Mouse (Mus musculus): Measurements from ENCODE around the gene Gm49450. TPM values are rescaled to one million over a fixed set of nuclear protein-coding genes. Genes with fewer than 3 reads are reported as not detected.
"Not testable (repeated sequence)": the region's sequence is repeated elsewhere in the genome, so short reads cannot be mapped to it uniquely, and the experiment has no call there.

The Gm49450 gene
- polyA plus RNA-seq, 1 experiment from 2014 or later: not detected

- H3K36me3 ChIP-seq (replicated peaks): peaks cover 4% of the 10 kb centered on the region; the same call in 1 of the 2 replicates
- no peaks in the 10 kb centered on the region for H3K27me3 ChIP-seq (replicated peaks; ENCODE audit: low read depth, poor library complexity, severe bottlenecking)
- peaks cover 3% of the 10 kb centered on the region; the same call in 1 of the 2 replicates for H3K9me3 ChIP-seq
- H3K27ac ChIP-seq (replicated peaks): no peak overlapping the region
- H3K4me1 ChIP-seq: peaks cover 14% of the 10 kb centered on the region
- WGBS: 86% methylated on average over 3 of the region's 3 CpGs
- no peak overlapping the region for H3K4me3 ChIP-seq
- DNase-seq (ENCODE audit: low spot score): no peak
Measured at GRCm38 (mm10) chr15:98924682-98925081, 28.7 kb downstream of the Gm49450 start.

GRCm38 (mm10) chr15:98923031-98923537 is 30.3 kb downstream of the Gm49450 start:
- peaks cover 3% of the 10 kb centered on the region; the same call in 1 of the 2 replicates for H3K9me3 ChIP-seq
- no peak overlapping the region for H3K27ac ChIP-seq (replicated peaks)
- H3K4me3 ChIP-seq: no peak overlapping the region
- H3K4me1 ChIP-seq: 0 out of 2 replicates have a peak, but pooled peaks cover 5% of the 10 kb centered on the region
- H3K27me3 ChIP-seq (replicated peaks; ENCODE audit: low read depth, poor library complexity, severe bottlenecking): no peaks in the 10 kb centered on the region
- DNase-seq (ENCODE audit: low spot score): no peak
- WGBS: 81% methylated on average over 2 of the region's 2 CpGs
- H3K36me3 ChIP-seq (replicated peaks): peaks cover 4% of the 10 kb centered on the region; the same call in 1 of the 2 replicates

- 64% methylated on average over 3 of the region's 3 CpGs for WGBS
- Histone ChIP-seq H3K27me3 (replicated peaks; ENCODE audit: low read depth, poor library complexity, severe bottlenecking) (no peaks in the 10 kb centered on the region), H3K36me3 (replicated peaks) (peaks cover 4% of the 10 kb centered on the region; the same call in 1 of the 2 replicates), H3K27ac (replicated peaks) (no peak overlapping the region), H3K4me3 (no peak overlapping the region), H3K9me3 (peaks cover 3% of the 10 kb centered on the region; the same call in 1 of the 2 replicates), H3K4me1 (0 out of 2 replicates have a peak, but pooled peaks cover 5% of the 10 kb centered on the region)
- DNase-seq (ENCODE audit: low spot score): no peak
Measured at GRCm38 (mm10) chr15:98922581-98922980, 30.8 kb downstream of the Gm49450 start.

GRCm38 (mm10) chr15:98921510-98921909 is 31.8 kb downstream of the Gm49450 start:
- H3K4me3 ChIP-seq: no peak overlapping the region
- H3K9me3 ChIP-seq: peaks cover 3% of the 10 kb centered on the region; the same call in 1 of the 2 replicates
- peaks cover 13% of the 10 kb centered on the region for H3K4me1 ChIP-seq
- peaks cover 4% of the 10 kb centered on the region; the same call in 1 of the 2 replicates for H3K36me3 ChIP-seq (replicated peaks)
- DNase-seq (ENCODE audit: low spot score): no peak
- H3K27me3 ChIP-seq (replicated peaks; ENCODE audit: low read depth, poor library complexity, severe bottlenecking): no peaks in the 10 kb centered on the region
- H3K27ac ChIP-seq (replicated peaks): no peak overlapping the region
- WGBS: 74% methylated on average over 5 of the region's 5 CpGs

- not testable (repeated sequence) for DNase-seq (ENCODE audit: low spot score); H3K27me3 ChIP-seq (replicated peaks; ENCODE audit: low read depth, poor library complexity, severe bottlenecking); H3K9me3 ChIP-seq
- 27% methylated on average over 8 of the region's 8 CpGs for WGBS
- Histone ChIP-seq H3K4me3 (peak overlapping the region; percentile 95), H3K36me3 (replicated peaks) (peaks cover 25% of the 10 kb centered on the region), H3K27ac (replicated peaks) (peak overlapping the region; percentile 96), H3K4me1 (peaks cover 28% of the 10 kb centered on the region)
Measured at GRCm38 (mm10) chr15:98918499-98918895, 34.9 kb downstream of the Gm49450 start.

DNA sequence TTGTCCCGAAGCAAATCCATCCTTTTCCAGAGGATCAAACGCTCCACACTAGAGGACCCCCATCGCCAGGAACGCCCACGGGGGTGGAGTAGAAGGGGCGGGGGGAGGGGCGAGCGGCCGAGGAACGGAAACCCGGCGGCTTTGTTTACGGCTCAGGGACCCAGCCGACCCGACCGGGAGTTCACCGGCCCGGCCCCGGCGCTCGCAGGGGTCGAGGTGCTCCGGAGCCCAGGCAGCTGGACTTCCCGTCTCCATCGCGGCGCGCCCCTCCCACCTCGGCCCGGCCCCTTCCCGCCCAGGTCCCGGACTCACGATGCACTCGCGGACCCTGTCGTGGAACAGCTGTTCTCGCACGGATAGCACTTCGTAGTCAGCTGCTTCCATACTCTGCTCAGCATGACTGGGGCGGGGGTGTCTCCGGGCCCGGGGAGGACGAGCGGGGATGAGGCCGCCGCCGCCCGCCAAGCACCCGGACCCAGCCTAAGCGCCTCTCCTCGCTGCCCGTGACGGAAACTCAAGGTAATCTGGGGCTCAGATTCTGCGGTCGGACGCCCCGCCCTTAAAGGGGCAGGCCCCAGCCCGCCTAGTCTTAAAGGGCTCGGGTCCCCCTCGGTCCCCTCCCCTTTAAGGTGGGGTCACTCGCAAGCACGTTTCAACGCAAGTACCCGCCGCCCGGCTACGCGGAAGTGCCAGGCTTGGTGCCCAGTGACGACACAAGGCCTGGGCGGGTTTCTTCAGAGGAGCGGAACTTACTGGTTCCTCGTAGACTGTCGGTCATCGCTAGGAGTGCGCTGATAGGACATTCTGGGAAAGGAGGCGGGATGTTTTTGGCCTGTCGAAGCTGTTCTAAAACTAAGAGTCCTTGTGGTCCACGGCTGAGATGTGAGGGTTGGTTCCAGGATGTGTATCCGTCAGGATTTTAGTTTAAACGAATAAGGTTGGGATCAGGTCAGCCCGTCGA is 35.5 kb downstream of the Gm49450 start, which contains the start of gene Lmbr1l:
Gene Lmbr1l, minus strand, starts transcription at position 694 of the 961 bp plus-strand sequence.
- H3K9me3 ChIP-seq: no peaks in the 10 kb centered on the region
- peak; percentile 99 for DNase-seq (ENCODE audit: low spot score)
- peaks cover 28% of the 10 kb centered on the region for H3K4me1 ChIP-seq
- WGBS: under 1% methylated on average over 82 of the region's 82 CpGs
- H3K27me3 ChIP-seq (replicated peaks; ENCODE audit: low read depth, poor library complexity, severe bottlenecking): no peaks in the 10 kb centered on the region
- peaks cover 32% of the 10 kb centered on the region for H3K36me3 ChIP-seq (replicated peaks)
- H3K4me3 ChIP-seq: peak within 1 kb of the TSS; percentile 95
- peak within 1 kb of the TSS; percentile 96 for H3K27ac ChIP-seq (replicated peaks)

- Histone ChIP-seq H3K36me3 (replicated peaks) (peaks cover 39% of the 10 kb centered on the region), H3K4me1 (peaks cover 28% of the 10 kb centered on the region), H3K4me3 (peak overlapping the region; percentile 95), H3K9me3 (no peaks in the 10 kb centered on the region), H3K27ac (replicated peaks) (peak overlapping the region; percentile 96), H3K27me3 (replicated peaks; ENCODE audit: low read depth, poor library complexity, severe bottlenecking) (no peaks in the 10 kb centered on the region)
- DNase-seq (ENCODE audit: low spot score): no peak
- under 1% methylated on average over 14 of the region's 14 CpGs for WGBS
Measured at GRCm38 (mm10) chr15:98917091-98917490, 36.3 kb downstream of the Gm49450 start.

GRCm38 (mm10) chr15:98916016-98916415 is 37.3 kb downstream of the Gm49450 start:
- Histone ChIP-seq H3K27ac (replicated peaks) (no peak overlapping the region), H3K4me1 (peaks cover 28% of the 10 kb centered on the region), H3K27me3 (replicated peaks; ENCODE audit: low read depth, poor library complexity, severe bottlenecking) (no peaks in the 10 kb centered on the region), H3K9me3 (no peaks in the 10 kb centered on the region), H3K36me3 (replicated peaks) (peaks cover 50% of the 10 kb centered on the region), H3K4me3 (peak overlapping the region; percentile 95)
- DNase-seq (ENCODE audit: low spot score): no peak
- WGBS: 89% methylated on average over 4 of the region's 4 CpGs

DNA sequence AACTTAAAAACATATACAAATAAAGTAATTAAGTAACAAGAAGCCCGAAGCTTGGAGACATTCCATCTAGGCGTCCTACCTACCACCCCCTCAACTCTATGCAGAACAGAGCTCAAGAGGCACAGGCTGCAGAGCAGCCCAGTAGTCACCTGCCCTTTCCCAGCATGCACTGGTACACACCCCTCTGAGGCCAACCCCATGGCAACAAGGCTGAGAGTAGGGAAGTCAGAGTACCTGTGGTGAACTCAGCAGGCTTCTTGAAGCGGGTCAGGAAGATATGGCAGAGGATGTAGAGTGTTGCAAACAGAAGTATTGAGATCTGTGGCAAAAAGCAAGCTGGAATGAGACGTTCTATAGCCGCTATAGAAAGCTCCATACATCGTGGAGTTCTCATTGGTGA is 38.4 kb downstream of the Gm49450 start:
- Histone ChIP-seq H3K9me3 (no peaks in the 10 kb centered on the region), H3K27me3 (replicated peaks; ENCODE audit: low read depth, poor library complexity, severe bottlenecking) (no peaks in the 10 kb centered on the region), H3K4me3 (no peak overlapping the region), H3K27ac (replicated peaks) (no peak overlapping the region), H3K4me1 (peaks cover 32% of the 10 kb centered on the region), H3K36me3 (replicated peaks) (peaks cover 61% of the 10 kb centered on the region)
- DNase-seq (ENCODE audit: low spot score): no peak
- WGBS: 89% methylated on average over 6 of the region's 6 CpGs

DNA sequence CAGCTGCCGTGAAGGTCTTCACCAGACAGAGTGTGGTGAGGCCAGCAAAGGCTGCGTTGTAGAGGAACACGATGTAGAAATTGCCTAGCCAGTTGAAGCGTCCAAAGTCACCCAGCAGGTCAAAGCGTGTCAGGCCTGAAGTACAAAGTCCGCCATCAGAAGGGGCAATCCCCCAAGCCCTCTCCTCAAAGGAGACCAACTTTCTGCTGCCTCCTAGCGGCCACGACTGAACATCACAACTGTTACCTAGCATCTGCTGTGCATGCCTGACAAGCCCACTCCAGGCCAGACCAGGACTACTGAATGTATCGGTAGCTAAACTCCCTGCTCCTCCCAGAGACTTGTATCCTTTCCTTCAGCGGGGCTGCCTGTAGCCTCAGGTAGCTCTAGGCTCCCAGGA is 48.7 kb downstream of the Gm49450 start:
- WGBS: 28% methylated on average over 10 of the region's 10 CpGs
- no peaks in the 10 kb centered on the region for H3K9me3 ChIP-seq
- H3K36me3 ChIP-seq (replicated peaks): peaks cover 69% of the 10 kb centered on the region
- peaks cover 14% of the 10 kb centered on the region for H3K27me3 ChIP-seq (replicated peaks; ENCODE audit: low read depth, poor library complexity, severe bottlenecking)
- peak; percentile 75 for DNase-seq (ENCODE audit: low spot score)
- H3K4me3 ChIP-seq: no peak overlapping the region
- H3K4me1 ChIP-seq: 0 out of 2 replicates have a peak, but pooled peaks cover 3% of the 10 kb centered on the region
- H3K27ac ChIP-seq (replicated peaks): no peak overlapping the region

- Histone ChIP-seq H3K27me3 (replicated peaks; ENCODE audit: low read depth, poor library complexity, severe bottlenecking) (peaks cover 35% of the 10 kb centered on the region), H3K9me3 (no peaks in the 10 kb centered on the region), H3K36me3 (replicated peaks) (peaks cover 48% of the 10 kb centered on the region), H3K4me3 (no peak overlapping the region), H3K4me1 (peaks cover 13% of the 10 kb centered on the region), H3K27ac (replicated peaks) (no peak overlapping the region)
- 95% methylated on average over 2 of the region's 2 CpGs for WGBS
- DNase-seq (ENCODE audit: low spot score): no peak
Measured at GRCm38 (mm10) chr15:98902600-98902999, 50.8 kb downstream of the Gm49450 start.

DNA sequence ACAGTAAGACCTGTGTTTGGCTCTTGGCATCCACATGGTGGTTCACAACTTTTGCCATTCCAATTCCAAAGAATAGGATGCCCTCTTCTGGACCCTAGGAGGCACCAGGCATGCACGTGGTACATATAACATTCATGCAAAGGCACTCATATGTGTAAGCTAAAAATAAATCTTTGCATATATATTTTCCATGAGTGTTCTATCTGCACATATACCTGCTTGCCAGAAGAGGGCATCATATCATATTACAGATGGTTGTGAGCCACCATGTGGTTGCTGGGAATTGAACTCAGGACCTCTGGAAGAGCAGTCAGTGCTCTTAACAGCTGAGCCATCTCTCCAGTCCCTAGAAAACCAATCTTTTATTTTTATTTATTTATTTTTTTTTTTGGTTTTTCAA is 51.8 kb downstream of the Gm49450 start:
- no peak overlapping the region for H3K27ac ChIP-seq (replicated peaks)
- H3K4me1 ChIP-seq: peaks cover 23% of the 10 kb centered on the region
- H3K9me3 ChIP-seq: no peaks in the 10 kb centered on the region
- peaks cover 38% of the 10 kb centered on the region for H3K36me3 ChIP-seq (replicated peaks)
- no peak for DNase-seq (ENCODE audit: low spot score)
- WGBS: 71% methylated on average over 1 of the region's 1 CpGs
- no peak overlapping the region for H3K4me3 ChIP-seq
- H3K27me3 ChIP-seq (replicated peaks; ENCODE audit: low read depth, poor library complexity, severe bottlenecking): peaks cover 46% of the 10 kb centered on the region
